Mouse (Mus musculus) T-helper 17 cell (primary cell): ENCODE results near the gene Sec61a1.

Source experiments
- in situ Hi-C, 2 experiments: fragments of 300-600 bp; cut with MboI, MseI; formaldehyde crosslinking; loops; 1 replicate in 1 of 2; 2 replicates in 1 of 2; pipeline ENCODE4 v1.15.1; 2025; ENCODE audit warnings: high pct_unique_total_duplicates in 2 of 2

The Sec61a1 gene

GRCm38 (mm10) chr6:88454545-88454944 lies 64.2 kb downstream of the Sec61a1 start:
- in situ Hi-C loops = no loop called here
